Mouse (Mus musculus) 416B (cell line): Measurements from ENCODE around the gene Clmn.
"Not testable (repeated sequence)": the region's sequence is repeated elsewhere in the genome, so short reads cannot be mapped to it uniquely, and the experiment has no call there.

ENCODE experiments used
- DNase-seq: peaks from one replicate; pipeline ENCODE4 v3.0.0; 2011; ENCODE audit warnings: low read depth

The Clmn gene

DNA sequence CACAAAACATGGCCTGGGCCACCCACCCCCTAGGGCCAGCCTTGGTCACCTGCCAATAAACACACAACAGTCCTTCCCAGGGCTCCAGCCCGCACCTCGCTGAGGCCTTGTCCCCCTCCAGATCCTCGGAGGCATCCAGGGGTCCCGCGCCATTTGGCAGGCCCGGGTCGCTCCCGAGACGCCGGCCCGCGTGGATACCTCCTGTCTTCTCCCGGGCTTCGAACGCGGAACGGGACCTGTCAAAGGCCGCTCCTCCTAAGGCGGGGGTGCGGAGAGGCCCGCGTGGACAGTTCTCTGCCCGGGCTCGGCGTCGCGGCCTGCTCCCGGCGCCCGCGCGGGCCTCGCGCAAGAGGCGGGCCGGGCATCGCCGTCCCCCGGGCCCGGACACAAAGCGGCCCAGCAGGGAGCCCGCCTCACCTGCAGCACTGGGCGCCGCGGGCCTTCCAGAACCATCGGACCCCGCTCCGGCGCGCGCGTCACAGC lies 113.5 kb downstream of the Clmn start:
- DNase-seq, result no peak

DNA sequence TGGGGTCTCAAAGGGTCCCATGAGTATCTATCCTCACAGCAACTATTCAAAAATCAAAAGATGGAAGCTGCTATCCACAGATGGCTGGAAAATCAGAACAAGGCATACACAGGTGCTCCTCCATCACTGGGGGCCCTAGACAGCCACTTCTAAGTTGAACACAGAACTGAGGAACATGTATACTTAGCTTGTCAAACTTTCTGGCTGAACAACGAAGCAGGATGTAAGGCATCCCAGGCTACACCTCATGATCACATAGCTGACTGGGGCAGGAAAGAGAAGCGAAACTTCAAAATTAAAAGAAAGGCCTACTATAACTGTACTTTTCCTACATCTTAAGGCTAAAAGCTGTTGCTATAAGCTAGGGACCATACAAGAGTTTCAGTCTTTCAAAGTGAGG lies 115.9 kb downstream of the Clmn start:
- DNase-seq, result no peak

- no peak for DNase-seq
These were observed 117.6 kb downstream of the Clmn start for GRCm38 (mm10) chr12:104747252-104747651.

DNA sequence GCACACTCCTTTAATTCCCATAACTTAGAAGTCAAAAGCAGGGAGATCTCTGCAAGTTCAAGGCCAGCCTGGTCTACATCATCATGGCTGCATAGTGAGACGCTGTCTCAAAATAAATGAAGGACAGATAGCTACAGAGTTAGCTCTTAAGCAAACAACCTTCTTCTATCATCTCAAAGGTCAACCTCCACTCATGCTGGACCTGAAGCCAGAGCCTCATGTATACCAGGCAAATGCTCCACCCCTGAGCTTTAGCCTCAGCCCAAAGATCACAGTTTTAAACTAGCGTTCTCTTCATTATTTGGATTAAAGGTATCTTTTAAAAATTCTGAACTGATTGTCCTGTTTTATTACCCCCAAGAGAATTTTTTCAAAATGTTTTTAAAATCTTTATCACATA lies 118.3 kb downstream of the Clmn start:
- no peak for DNase-seq

- DNase-seq, result no peak
These were observed 121.2 kb downstream of the Clmn start for GRCm38 (mm10) chr12:104743687-104744086.

GRCm38 (mm10) chr12:104742247-104742646 lies 122.6 kb downstream of the Clmn start:
- DNase-seq, result peak; percentile 62

DNA sequence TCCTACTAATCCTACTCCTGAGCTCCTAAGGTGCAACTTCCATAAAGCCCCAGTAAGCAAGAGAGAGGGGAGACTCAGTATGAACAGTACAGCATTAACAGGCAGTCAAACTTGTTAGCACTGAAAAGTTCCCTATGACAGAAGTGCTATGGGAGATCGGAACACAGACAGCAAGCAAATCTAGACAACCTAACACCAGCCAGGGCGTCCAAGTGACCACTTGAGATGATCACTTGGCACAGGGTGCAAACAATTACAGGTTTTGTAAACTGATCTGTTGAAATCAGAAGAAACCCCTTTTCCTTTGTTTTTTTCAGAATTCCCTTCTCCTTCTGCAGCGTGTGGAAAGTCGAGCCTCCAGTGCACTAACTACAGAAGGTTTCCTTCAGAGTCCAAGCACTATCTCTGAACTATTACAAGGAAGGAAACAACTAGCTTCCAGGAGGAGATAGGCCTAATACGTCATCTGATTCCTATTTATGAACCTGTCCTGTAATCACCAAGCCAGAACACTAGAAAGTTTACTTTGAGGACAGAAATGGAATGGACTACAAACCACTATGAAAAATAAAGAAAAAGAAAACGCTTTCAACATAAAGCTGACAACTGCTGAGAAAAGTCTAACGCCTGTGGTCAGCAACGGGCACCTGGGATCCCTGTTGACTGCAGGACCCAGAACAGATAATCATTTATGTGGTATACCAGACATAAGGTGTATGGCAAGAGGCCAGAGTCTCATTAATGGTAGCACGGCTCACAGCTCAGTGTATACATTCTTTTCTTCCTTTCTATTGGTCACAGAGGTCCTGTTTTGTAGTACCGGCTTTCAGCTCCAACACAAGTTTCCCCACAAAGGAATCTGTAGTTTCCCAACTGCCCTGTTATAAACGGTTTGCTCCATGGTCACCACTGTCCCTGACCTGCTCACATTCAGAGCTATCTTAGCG lies 123.8 kb downstream of the Clmn start:
- no peak for DNase-seq

DNA sequence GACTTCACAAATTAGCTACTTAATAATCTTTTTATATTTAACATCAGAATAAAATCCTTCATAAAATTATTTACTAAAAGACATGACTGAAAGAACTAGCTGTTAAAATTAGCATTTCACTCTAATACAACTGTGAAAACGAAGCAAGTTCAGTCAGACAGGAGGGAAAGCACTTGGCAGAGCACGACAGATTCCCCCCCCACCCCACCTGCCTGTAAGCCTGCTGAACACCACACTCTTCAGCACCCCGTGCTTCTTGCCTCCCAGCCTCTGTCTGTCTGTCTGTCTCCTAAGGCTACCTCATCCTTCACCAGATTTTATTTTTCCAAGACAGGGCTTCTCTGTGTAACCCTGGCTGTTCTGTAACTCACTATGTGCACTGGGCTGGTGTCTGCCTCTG lies 125.9 kb downstream of the Clmn start:
- DNase-seq, result no peak

DNA sequence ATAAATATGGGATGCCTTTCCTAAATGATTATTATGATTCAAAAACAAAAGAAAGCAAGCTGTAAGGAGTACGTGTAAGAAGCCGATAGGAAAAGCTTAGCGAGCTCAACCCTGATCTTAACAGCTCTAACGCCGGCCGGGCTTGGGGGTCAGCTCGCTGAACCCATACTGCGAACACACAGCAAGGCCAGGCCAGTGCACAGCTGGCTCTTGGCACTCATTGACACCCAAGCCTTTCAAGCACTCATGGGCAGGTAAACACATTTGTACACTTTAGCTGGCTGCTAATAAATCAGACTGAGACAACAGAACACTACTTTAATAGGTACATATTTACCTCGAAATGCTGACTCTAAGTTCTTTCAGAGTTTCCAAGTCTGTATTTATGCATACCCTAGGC lies 126.4 kb downstream of the Clmn start:
- DNase-seq, result no peak

- no peak for DNase-seq
These were observed 127.2 kb downstream of the Clmn start for GRCm38 (mm10) chr12:104737666-104738065.

DNA sequence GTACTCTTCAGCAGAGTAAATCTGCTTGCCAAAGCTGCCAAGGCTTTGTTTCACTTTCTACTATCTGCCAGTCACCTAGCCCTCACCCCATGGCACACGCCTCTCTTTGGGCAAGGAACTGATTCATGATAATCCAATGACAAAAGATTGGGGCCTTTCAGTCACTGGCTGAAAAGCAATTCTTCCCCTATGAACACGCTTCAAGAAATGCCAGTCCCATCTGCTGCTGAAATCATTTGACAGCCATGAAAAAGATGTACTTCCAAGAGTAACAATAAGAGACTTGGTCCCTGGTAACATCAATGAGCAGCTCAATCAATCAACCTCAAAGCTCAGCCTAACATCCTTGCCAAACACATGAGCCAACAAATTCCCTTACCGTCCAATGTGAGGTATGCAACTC lies 128.9 kb downstream of the Clmn start:
- no peak for DNase-seq

DNA sequence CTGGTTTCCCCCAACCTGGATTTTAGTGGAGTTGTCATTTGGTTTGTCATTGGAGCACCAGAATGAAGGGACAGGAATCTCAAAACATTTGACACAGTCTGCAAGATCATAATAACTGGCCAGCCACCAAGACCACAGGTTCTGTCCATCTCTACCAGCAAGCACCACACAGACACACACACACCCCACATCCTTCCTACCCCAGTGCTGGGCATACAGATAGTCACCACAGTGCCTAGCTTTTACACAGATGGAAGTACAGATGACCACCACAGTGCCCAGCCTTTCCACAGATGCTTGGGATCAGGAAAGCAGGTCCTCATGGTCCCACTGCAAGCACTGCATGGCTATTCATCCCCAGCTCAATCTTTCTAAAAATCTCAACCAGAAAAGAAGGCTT lies 131.7 kb downstream of the Clmn start:
- DNase-seq, result peak; percentile 95

DNA sequence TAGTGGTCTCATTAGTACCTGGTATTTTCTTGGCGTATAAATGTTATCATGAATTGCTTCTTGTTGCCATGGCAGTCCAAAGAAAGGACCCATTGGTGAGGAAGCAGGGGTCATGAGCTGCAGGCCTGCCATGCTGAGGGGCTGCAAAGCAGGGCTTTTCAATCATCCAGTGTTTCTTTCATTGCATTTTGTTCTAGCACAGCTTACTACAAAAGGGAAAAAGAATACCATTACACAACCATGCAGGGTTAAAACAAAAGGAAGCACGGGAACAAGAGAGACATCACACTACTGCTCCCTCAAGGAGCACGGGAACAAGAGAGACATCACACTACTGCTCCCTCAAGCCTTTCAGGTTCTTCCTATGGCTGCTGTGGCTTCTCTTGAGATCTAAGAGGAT lies 133.1 kb downstream of the Clmn start:
- no peak for DNase-seq

DNA sequence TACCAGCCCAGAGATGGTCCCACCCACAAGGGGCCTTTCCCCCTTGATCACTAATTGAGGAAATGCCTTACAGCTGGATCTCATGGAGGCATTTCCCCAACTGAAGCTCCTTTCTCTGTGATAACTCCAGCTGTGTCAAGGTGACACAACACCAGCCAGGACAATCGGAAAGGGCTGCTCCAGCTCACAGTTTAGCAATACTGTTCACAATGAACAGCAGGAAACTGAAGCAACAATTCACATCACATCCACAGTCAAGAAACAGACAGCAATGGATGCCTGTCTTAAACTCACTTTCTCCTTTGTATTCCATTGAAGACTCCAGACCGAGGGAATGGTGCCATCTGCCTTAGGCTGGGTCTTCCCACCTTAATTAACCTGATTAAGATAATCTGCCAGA lies 138.4 kb downstream of the Clmn start:
- not testable (repeated sequence) for DNase-seq

DNA sequence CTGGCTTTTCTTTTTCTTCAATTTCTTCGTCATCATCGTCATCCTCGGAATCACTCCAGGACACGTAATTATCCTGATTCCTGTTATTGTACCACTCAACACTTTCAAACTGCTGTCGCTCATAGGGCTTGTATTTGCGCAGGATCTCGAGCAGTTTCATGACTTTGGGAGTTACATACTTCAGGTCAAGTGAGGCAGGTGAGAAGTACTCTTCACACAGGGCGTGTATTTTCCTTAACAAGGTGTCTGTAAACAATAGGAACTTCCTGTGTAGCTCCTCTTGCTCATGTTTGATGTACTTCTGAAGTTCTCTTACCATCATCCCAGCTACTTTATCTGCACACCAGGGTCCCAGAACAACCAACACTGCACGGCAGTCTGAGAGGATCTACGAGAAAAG lies 142.8 kb downstream of the Clmn start:
- DNase-seq, result no peak

DNA sequence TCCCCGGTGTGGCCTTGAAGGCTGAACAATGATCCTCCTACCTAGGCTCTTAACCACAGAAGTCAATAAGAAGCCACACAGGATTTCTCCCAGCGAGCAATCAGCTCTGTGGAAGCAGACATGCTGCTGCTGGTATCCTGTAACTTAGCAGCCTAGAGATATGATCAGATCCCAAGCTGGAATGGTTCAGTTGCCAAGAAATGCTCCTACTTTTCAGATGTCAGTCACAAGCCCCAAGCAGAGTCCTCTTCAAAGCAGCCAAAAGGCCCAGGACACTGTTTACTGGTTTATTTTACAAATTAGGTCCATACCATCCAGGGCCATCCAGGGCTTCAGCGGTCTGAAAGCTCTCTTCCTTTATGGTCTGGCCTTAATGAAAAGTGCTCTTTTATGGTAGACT lies 143.9 kb downstream of the Clmn start:
- DNase-seq, result no peak

DNA sequence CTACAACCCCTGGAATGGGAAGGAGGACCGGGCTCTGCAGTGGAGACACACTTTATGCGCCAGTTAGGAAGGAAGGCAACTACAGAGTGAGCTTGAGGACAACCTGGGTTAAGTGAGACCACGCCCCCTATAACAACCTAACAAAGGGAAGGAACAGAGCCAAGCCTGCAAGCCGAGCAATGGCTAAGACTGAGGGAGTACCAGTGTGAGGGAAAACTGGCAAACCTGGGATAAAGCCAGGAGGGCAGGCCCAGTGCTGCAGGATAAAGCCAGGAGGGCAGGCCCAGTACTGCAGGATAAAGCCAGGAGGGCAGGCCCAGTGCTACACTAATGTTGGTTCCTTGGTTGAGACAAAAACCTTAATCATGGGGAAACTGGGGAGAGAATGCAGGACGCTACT lies 145.9 kb downstream of the Clmn start:
- no peak for DNase-seq

GRCm38 (mm10) chr12:104716409-104716808 lies 148.5 kb downstream of the Clmn start:
- no peak for DNase-seq

DNA sequence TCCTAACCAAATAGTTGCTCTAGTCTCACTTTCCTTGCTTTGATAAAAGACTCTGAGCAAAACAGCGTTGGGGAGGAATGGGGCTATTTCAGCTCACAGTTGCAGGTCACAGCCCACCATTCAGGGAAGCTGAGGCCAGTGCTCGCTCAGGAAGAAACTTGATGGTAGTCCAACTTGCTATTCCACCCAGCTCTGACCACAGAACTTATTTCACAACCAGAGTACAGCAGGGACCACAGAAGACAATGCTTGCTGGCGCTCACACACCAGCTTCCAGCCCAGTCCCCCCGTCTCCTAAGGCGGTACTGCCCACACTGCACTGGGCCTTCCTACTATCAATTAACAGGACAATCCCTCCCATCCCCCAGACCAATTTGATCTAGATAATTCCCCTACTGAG lies 149.4 kb downstream of the Clmn start:
- peak; percentile 69 for DNase-seq
